Mouse (Mus musculus) cerebellum, adult (tissue): ENCODE results near the gene Boc.

Source experiments
- ATAC-seq: cut with Nextera tagmentation; 2 replicates; pipeline ENCODE4 v1.9.2; 2017; ENCODE audit warnings: mild to moderate bottlenecking, moderate library complexity, mixed read lengths; ENCODE audit not compliant: insufficient number of reproducible peaks, low FRiP score, low TSS enrichment

The Boc gene

GRCm38 (mm10) chr16:44531239-44531797 lies 27.4 kb downstream of the Boc start:
- no peak for ATAC-seq

- no peak for ATAC-seq
Observed at GRCm38 (mm10) chr16:44530829-44531228, 27.9 kb downstream of the Boc start.

GRCm38 (mm10) chr16:44530191-44530590 lies 28.5 kb downstream of the Boc start:
- no peak for ATAC-seq

- no peak for ATAC-seq
Observed at GRCm38 (mm10) chr16:44529691-44530090, 29.0 kb downstream of the Boc start.

GRCm38 (mm10) chr16:44528955-44529354 lies 29.7 kb downstream of the Boc start:
- no peak for ATAC-seq

GRCm38 (mm10) chr16:44527218-44527905 lies 31.3 kb downstream of the Boc start:
- no peak for ATAC-seq

GRCm38 (mm10) chr16:44526689-44527088 lies 32.0 kb downstream of the Boc start:
- peak; percentile 81 for ATAC-seq

GRCm38 (mm10) chr16:44526044-44526443 lies 32.7 kb downstream of the Boc start:
- ATAC-seq, result no peak

- peak; percentile 73; the same call in 1 of the 2 replicates for ATAC-seq
Observed at GRCm38 (mm10) chr16:44523595-44523994, 35.1 kb downstream of the Boc start.

GRCm38 (mm10) chr16:44516498-44516897 lies 42.2 kb downstream of the Boc start:
- no peak for ATAC-seq

- no peak for ATAC-seq
Observed at GRCm38 (mm10) chr16:44510521-44511213, 48.0 kb downstream of the Boc start.

GRCm38 (mm10) chr16:44509458-44510344 lies 49.0 kb downstream of the Boc start:
- peak; percentile 63 for ATAC-seq

- ATAC-seq, result peak; percentile 38; the same call in 1 of the 2 replicates
Observed at GRCm38 (mm10) chr16:44508772-44509171, 49.9 kb downstream of the Boc start.

GRCm38 (mm10) chr16:44508025-44508424 lies 50.7 kb downstream of the Boc start:
- no peak for ATAC-seq

GRCm38 (mm10) chr16:44507027-44507929 lies 51.4 kb downstream of the Boc start:
- no peak for ATAC-seq

GRCm38 (mm10) chr16:44505243-44505642 lies 53.5 kb downstream of the Boc start:
- no peak for ATAC-seq

GRCm38 (mm10) chr16:44502895-44503575 lies 55.7 kb downstream of the Boc start:
- peak; percentile 57 for ATAC-seq

- 0 out of 2 replicates have a peak, but pooled peaks have one; percentile 21 for ATAC-seq
Observed at GRCm38 (mm10) chr16:44502325-44502724, 56.4 kb downstream of the Boc start.

GRCm38 (mm10) chr16:44501783-44502182 lies 56.9 kb downstream of the Boc start:
- no peak for ATAC-seq
